Mouse (Mus musculus): ENCODE measurements around the gene Slc12a5. TPM values are rescaled to one million over a fixed set of nuclear protein-coding genes. Genes with fewer than 3 reads are reported as not detected.

Slc12a5 gene
- polyA plus RNA-seq, 1 experiment, result 15.9 TPM

DNA sequence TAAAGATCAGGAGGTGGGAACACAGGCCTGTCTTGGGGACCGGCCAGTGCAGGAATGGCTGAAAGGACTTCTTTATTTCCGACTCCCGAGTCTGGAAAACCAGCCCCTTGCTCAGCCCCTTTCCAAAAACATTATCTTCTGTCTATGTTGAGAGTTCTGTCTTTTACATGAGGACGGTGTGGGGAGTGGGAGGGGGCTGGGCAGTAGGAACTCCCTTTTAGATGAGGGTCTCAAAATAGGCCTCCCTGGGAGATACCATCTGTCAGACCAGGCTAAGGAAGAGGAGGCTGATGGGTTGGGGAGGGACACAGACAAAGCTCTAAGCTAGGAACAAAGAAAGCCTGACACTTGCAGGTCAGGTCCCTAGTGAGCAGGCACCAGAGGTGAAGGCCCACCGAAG, 88.4 kb downstream of the Slc12a5 start:
- Histone ChIP-seq H3K36me3 (ENCODE audit: control insufficient read depth, insufficient read depth, low read length) (no peaks in the 10 kb centered on the region), H3K27me3 (ENCODE audit: control insufficient read depth, insufficient read depth, low read length) (no peaks in the 10 kb centered on the region), H3K4me3 (ENCODE audit: control insufficient read depth, low read depth, low read length) (no peak overlapping the region), H3K27ac (ENCODE audit: control insufficient read depth, insufficient read depth, low read depth, low read length) (no peak overlapping the region), H3K4me1 (ENCODE audit: control insufficient read depth, insufficient read depth, low read length) (peaks cover 2% of the 10 kb centered on the region)
- TF ChIP-seq CTCF (IDR thresholded peaks at IDR 0.05; ENCODE audit: control insufficient read depth, insufficient read depth, insufficient replicate concordance, low read depth, low read length) (no peak), POLR2A (IDR thresholded peaks at IDR 0.05; ENCODE audit: control insufficient read depth, low read depth, low read length) (no peak)

Other genes starting within 250 kb of the Slc12a5 start
- gene Spint5, start 245.5 kb upstream of the Slc12a5 start, polyA plus RNA-seq (2012; rRNA removed), result 0.69 and 0.93 TPM in 2 replicates
- 118 and 120 TPM in 2 replicates for gene Wfdc3, start 214.9 kb upstream of the Slc12a5 start, polyA plus RNA-seq (2012; rRNA removed)
- 32.4 and 43.1 TPM in 2 replicates for gene Dnttip1, start 214.8 kb upstream of the Slc12a5 start, polyA plus RNA-seq (2012; rRNA removed)
- 57.7 and 60.0 TPM in 2 replicates for gene Ube2c, start 190.9 kb upstream of the Slc12a5 start, polyA plus RNA-seq (2012; rRNA removed)
- gene Tnnc2, start 180.8 kb upstream of the Slc12a5 start, polyA plus RNA-seq (2012; rRNA removed), result 0.89 and 5.6 TPM in 2 replicates
- 9.7 and 11.9 TPM in 2 replicates for gene Snx21, start 175.0 kb upstream of the Slc12a5 start, polyA plus RNA-seq (2012; rRNA removed)
- gene Acot8, start 155.9 kb upstream of the Slc12a5 start, polyA plus RNA-seq (2012; rRNA removed), result 45.6 and 47.9 TPM in 2 replicates
- 18.0 and 19.5 TPM in 2 replicates for gene Zswim3, start 155.7 kb upstream of the Slc12a5 start, polyA plus RNA-seq (2012; rRNA removed)
- gene Zswim1, start 138.1 kb upstream of the Slc12a5 start, polyA plus RNA-seq (2012; rRNA removed), result 25.3 and 26.0 TPM in 2 replicates
- gene Spata25, start 132.3 kb upstream of the Slc12a5 start, polyA plus RNA-seq (2012; rRNA removed), result 154 and 173 TPM in 2 replicates
- 22.7 and 25.9 TPM in 2 replicates for gene Ctsa, start 127.9 kb upstream of the Slc12a5 start, polyA plus RNA-seq (2012; rRNA removed)
- 1.2 and 1.3 TPM in 2 replicates for gene Neurl2, start 127.3 kb upstream of the Slc12a5 start, polyA plus RNA-seq (2012; rRNA removed)
- 18.0 and 23.7 TPM in 2 replicates for gene Pltp, start 103.1 kb upstream of the Slc12a5 start, polyA plus RNA-seq (2012; rRNA removed)
- 17.0 and 19.3 TPM in 2 replicates for gene Pcif1, start 81.5 kb upstream of the Slc12a5 start, polyA plus RNA-seq (2012; rRNA removed)
- 9.8 and 10.6 TPM in 2 replicates for gene Zfp335, start 49.0 kb upstream of the Slc12a5 start, polyA plus RNA-seq (2012; rRNA removed)
- 0.37 and 0.61 TPM in 2 replicates for gene Mmp9, start 20.0 kb upstream of the Slc12a5 start, polyA plus RNA-seq (2012; rRNA removed)
- gene Ncoa5, start 74.1 kb downstream of the Slc12a5 start, polyA plus RNA-seq (2012; rRNA removed), result 37.0 and 40.3 TPM in 2 replicates
- 0.54 and 0.99 TPM in 2 replicates for gene Cd40, start 94.8 kb downstream of the Slc12a5 start, polyA plus RNA-seq (2012; rRNA removed)
- 26.9 and 28.7 TPM in 2 replicates for gene 1700025C18Rik, start 129.9 kb downstream of the Slc12a5 start, polyA plus RNA-seq (2012; rRNA removed)

All from testis, adult 2 months (tissue).